Mouse (Mus musculus) midbrain, embryonic 16.5 days (tissue): ENCODE results near the gene Kcnab1. TPM values are rescaled to one million over a fixed set of nuclear protein-coding genes. Genes with fewer than 3 reads are reported as not detected.
A peak's percentile ranks its signal among the peaks of the same experiment; 100 is the strongest.

Experiments used
- ATAC-seq: fragments of 200-750 bp; cut with Nextera tagmentation; 2 replicates; pipeline ENCODE4 v1.8.0; 2017; ENCODE audit warnings: moderate TSS enrichment
- H3K27ac ChIP-seq: fragments of 300-500 bp; sonication (generic); 2 replicates; pipeline ENCODE4 v1.5.1; 2014; ENCODE audit warnings: mild to moderate bottlenecking, low read length, mixed read lengths
- H3K27me3 ChIP-seq: fragments of 300-500 bp; sonication (generic); 2 replicates; pipeline ENCODE4 v1.6.1; 2014; ENCODE audit warnings: low read depth, low read length, mixed read lengths; ENCODE audit not compliant: control insufficient read depth, insufficient read depth
- H3K36me3 ChIP-seq: fragments of 300-500 bp; sonication (generic); 2 replicates; pipeline ENCODE4 v1.6.1; 2014; ENCODE audit warnings: mild to moderate bottlenecking, low read length, moderate library complexity, mixed read lengths; ENCODE audit not compliant: control insufficient read depth, insufficient read depth
- H3K4me1 ChIP-seq: fragments of 300-500 bp; sonication (generic); 2 replicates; pipeline ENCODE4 v1.6.1; 2014; ENCODE audit warnings: mild to moderate bottlenecking, low read length, mixed read lengths; ENCODE audit not compliant: control insufficient read depth, insufficient read depth
- H3K4me2 ChIP-seq: fragments of 300-500 bp; sonication (generic); 2 replicates; pipeline ENCODE4 v1.6.1; 2014; ENCODE audit warnings: mild to moderate bottlenecking, low read length, mixed read lengths
- H3K4me3 ChIP-seq: fragments of 300-500 bp; sonication (generic); 2 replicates; pipeline ENCODE4 v1.5.1; 2014; ENCODE audit warnings: low read depth, mild to moderate bottlenecking, low read length, moderate library complexity, mixed read lengths
- H3K9ac ChIP-seq: fragments of 300-500 bp; sonication (generic); 2 replicates; pipeline ENCODE4 v1.6.1; 2014; ENCODE audit warnings: low read depth, low read length, mixed read lengths
- H3K9me3 ChIP-seq: fragments of 300-500 bp; sonication (generic); replicated peaks from 2 replicates; pipeline ENCODE4 v1.6.1; 2014; ENCODE audit warnings: mild to moderate bottlenecking, low read length, mixed read lengths; ENCODE audit not compliant: control insufficient read depth, poor library complexity, severe bottlenecking
- WGBS: fragments of 180-500 bp; shearing (Covaris S2); extraction: QIAGEN DNeasy Blood & Tissue Kit; methylation state at CpG from one replicate; pipeline ENCODE4 v1.1.7; 2014; 5-methylcytosine and 5-hydroxymethylcytosine counted together
- polyA plus RNA-seq: library from polyadenylated mRNA; unstranded; fragments of >200 nt; fragmentation: Nextera tagmentation; extraction: Ambion mirVana; gene quantifications from 2 replicates; pipeline ENCODE4 v1.2.1, GENCODE M21; 2015

Kcnab1 gene
- polyA plus RNA-seq, 1 experiment from 2014 or later = 9.0 TPM

GRCm38 (mm10) chr3:65352278-65353127 lies 243.3 kb downstream of the Kcnab1 start:
- no peaks in the 10 kb centered on the region for H3K4me1 ChIP-seq
- no peak overlapping the region for H3K4me2 ChIP-seq
- peak; percentile 71 for ATAC-seq
- WGBS = 51% methylated on average over 4 of the region's 4 CpGs
- H3K9me3 ChIP-seq = no peaks in the 10 kb centered on the region
- no peaks in the 10 kb centered on the region for H3K27me3 ChIP-seq
- no peak overlapping the region for H3K9ac ChIP-seq
- H3K27ac ChIP-seq = no peak overlapping the region
- no peaks in the 10 kb centered on the region for H3K36me3 ChIP-seq
- no peak overlapping the region for H3K4me3 ChIP-seq

- Histone ChIP-seq H3K36me3 (no peaks in the 10 kb centered on the region), H3K4me2 (no peak overlapping the region), H3K27ac (no peak overlapping the region), H3K9me3 (no peaks in the 10 kb centered on the region), H3K4me3 (no peak overlapping the region), H3K9ac (no peak overlapping the region), H3K27me3 (no peaks in the 10 kb centered on the region), H3K4me1 (no peaks in the 10 kb centered on the region)
- 74% methylated on average over 10 of the region's 10 CpGs for WGBS
- ATAC-seq = no peak
Observed at GRCm38 (mm10) chr3:65353263-65354037, 244.3 kb downstream of the Kcnab1 start.

DNA sequence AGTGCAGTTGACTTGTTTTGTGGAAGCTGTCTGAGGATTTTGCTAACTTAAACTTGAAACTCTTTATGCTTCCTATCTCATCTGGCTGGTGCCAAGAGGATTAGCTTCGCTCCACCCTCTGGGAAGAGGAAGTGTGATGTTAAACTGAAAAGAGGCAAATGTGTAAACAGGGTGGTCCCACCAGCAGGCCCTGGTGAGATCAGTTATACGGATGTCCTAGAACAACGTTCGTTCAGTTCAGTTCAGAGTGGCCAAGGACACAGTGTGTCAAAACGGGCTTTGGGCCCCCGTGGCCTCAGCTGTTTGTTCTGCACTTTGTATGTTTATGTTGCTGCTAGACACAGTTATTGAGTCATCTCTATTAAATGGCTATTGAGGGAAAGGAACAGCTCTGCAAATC lies 246.3 kb downstream of the Kcnab1 start:
- Histone ChIP-seq H3K9ac (no peak overlapping the region), H3K27ac (no peak overlapping the region), H3K4me2 (no peak overlapping the region), H3K27me3 (no peaks in the 10 kb centered on the region), H3K36me3 (no peaks in the 10 kb centered on the region), H3K4me1 (no peaks in the 10 kb centered on the region), H3K9me3 (no peaks in the 10 kb centered on the region), H3K4me3 (no peak overlapping the region)
- 59% methylated on average over 6 of the region's 6 CpGs for WGBS
- no peak for ATAC-seq

DNA sequence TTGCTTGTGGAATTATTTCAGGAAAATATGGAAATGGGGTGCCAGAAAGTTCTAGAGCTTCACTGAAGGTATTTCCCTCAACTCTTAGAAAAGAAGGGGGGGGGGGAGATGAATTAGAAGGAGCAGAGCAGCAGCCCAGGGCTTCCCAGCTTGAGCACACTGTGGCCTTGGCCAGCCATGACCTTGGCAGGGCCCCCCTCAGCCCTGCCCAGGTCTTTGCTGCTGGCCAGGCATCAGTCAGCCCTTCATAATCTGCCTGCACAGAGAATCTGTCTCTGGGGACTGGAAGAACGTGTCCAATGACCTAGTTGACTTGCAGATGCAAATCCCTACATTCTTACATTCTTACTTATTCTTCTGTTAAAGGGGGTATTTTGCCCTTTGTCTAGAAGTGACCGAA lies 249.1 kb downstream of the Kcnab1 start:
- H3K4me2 ChIP-seq = no peak overlapping the region
- H3K9me3 ChIP-seq = no peaks in the 10 kb centered on the region
- no peak for ATAC-seq
- no peaks in the 10 kb centered on the region for H3K27me3 ChIP-seq
- no peak overlapping the region for H3K27ac ChIP-seq
- H3K9ac ChIP-seq = no peak overlapping the region
- WGBS = 13% methylated on average over 2 of the region's 2 CpGs
- H3K4me3 ChIP-seq = no peak overlapping the region
- H3K4me1 ChIP-seq = no peaks in the 10 kb centered on the region
- H3K36me3 ChIP-seq = no peaks in the 10 kb centered on the region

DNA sequence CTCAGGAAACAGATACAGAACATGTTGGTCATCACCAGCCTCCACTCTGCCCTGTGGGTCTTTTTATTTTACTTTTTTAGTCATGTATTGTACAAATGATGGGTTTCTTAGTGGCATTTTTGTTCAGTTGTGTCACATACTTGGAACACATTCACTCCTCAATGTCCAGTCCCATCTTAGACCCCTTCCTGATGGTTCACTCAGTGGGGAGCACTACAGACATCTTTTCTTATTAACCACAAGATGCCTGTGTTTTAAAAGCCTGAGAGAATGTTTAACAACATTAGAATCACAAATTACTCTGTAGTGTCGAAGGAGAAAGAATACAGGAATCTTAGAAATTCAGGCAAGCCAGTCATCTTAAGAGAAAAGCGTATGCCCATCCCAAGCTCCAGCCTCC lies 249.7 kb downstream of the Kcnab1 start:
- no peak overlapping the region for H3K9ac ChIP-seq
- no peak overlapping the region for H3K4me3 ChIP-seq
- 45% methylated on average over 2 of the region's 2 CpGs for WGBS
- H3K4me1 ChIP-seq = no peaks in the 10 kb centered on the region
- no peak overlapping the region for H3K27ac ChIP-seq
- no peak for ATAC-seq
- no peak overlapping the region for H3K4me2 ChIP-seq
- no peaks in the 10 kb centered on the region for H3K9me3 ChIP-seq
- no peaks in the 10 kb centered on the region for H3K27me3 ChIP-seq
- H3K36me3 ChIP-seq = no peaks in the 10 kb centered on the region

DNA sequence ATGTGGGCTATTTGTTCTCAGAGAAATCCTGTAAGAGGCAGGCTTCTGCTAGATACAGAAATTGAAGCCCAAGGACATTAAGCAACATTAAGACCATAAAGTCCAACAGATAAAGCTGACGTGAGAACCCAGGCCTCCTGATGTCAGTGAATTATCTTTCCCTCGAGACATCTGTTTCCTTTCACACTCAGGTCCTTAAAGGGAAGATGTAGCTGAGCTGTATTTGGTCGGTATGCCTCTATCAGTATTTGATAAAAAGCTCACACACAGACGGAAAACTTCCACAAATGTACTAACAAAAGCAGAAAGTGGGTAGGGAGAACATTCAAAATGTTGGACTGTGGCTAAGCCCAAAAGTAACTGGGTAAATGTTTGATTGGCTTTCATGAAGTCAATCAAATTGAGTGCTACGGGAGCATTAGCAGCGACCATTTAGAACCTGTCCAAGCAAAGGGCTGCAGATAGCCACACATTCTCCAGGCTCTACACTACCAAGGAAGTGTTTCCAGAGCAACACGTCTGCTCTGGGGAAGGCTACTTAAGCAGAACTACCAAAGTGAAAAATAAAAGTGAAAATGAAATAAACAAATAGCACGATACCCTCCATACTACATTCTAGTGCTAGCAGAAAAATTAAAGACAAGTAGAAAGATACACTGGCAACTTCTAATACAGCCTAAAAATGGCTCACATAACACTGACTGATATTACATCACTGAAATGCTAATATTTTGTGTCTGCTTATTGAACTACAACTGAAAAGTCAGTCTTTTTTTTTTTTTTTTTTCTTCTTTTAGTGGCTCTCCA lies 251.2 kb downstream of the Kcnab1 start:
- ATAC-seq = no peak
- no peak overlapping the region for H3K4me3 ChIP-seq
- H3K4me1 ChIP-seq = no peaks in the 10 kb centered on the region
- WGBS = 83% methylated on average over 8 of the region's 8 CpGs
- no peaks in the 10 kb centered on the region for H3K9me3 ChIP-seq
- no peak overlapping the region for H3K9ac ChIP-seq
- no peaks in the 10 kb centered on the region for H3K27me3 ChIP-seq
- no peaks in the 10 kb centered on the region for H3K36me3 ChIP-seq
- no peak overlapping the region for H3K4me2 ChIP-seq
- no peak overlapping the region for H3K27ac ChIP-seq

- Histone ChIP-seq H3K4me2 (no peak overlapping the region), H3K27ac (no peak overlapping the region), H3K36me3 (0 out of 2 replicates have a peak, but pooled peaks cover 2% of the 10 kb centered on the region), H3K9me3 (no peaks in the 10 kb centered on the region), H3K27me3 (no peaks in the 10 kb centered on the region), H3K9ac (no peak overlapping the region), H3K4me1 (no peaks in the 10 kb centered on the region), H3K4me3 (no peak overlapping the region)
- no peak for ATAC-seq
- 96% methylated on average over 1 of the region's 1 CpGs for WGBS
Observed at GRCm38 (mm10) chr3:65363438-65363837, 254.3 kb downstream of the Kcnab1 start.

- no peak for ATAC-seq
- 72% methylated on average over 6 of the region's 6 CpGs for WGBS
- Histone ChIP-seq H3K27me3 (no peaks in the 10 kb centered on the region), H3K4me2 (no peak overlapping the region), H3K36me3 (0 out of 2 replicates have a peak, but pooled peaks cover 2% of the 10 kb centered on the region), H3K4me1 (no peaks in the 10 kb centered on the region), H3K4me3 (no peak overlapping the region), H3K27ac (no peak overlapping the region), H3K9ac (no peak overlapping the region), H3K9me3 (no peaks in the 10 kb centered on the region)
Observed at GRCm38 (mm10) chr3:65365184-65365583, 256.0 kb downstream of the Kcnab1 start.
